Mouse (Mus musculus): ENCODE results near the gene Arfgap2. TPM values are rescaled to one million over a fixed set of nuclear protein-coding genes. Genes with fewer than 3 reads are reported as not detected.
"Not testable (repeated sequence)": the region's sequence is repeated elsewhere in the genome, so short reads cannot be mapped to it uniquely, and the experiment has no call there.

The Arfgap2 gene
- 81.8 and 90.6 TPM in 2 replicates for polyA plus RNA-seq (2015; fragmentation: Nextera tagmentation; extraction: Ambion mirVana)

GRCm38 (mm10) chr2:91264711-91265681, at the start of gene Arfgap2:
Gene Arfgap2, plus strand, starts transcription at chr2:91264974.
- WGBS = 2% methylated on average over 72 of the region's 72 CpGs
- H3K4me2 ChIP-seq = peak within 1 kb of the TSS; percentile 82
- peaks cover 65% of the 10 kb centered on the region for H3K36me3 ChIP-seq
- peaks cover 19% of the 10 kb centered on the region for H3K4me1 ChIP-seq
- no peaks in the 10 kb centered on the region for H3K9me3 ChIP-seq
- peak within 1 kb of the TSS; percentile 96 for H3K9ac ChIP-seq
- H3K27ac ChIP-seq = peak within 1 kb of the TSS; percentile 93
- no peaks in the 10 kb centered on the region for H3K27me3 ChIP-seq
- peak within 1 kb of the TSS; percentile 86 for H3K4me3 ChIP-seq
- ATAC-seq (ENCODE audit: insufficient number of reproducible peaks, insufficient read depth, low FRiP score, low TSS enrichment, low read depth) = peak; percentile 97

- Histone ChIP-seq H3K27ac (no peak overlapping the region), H3K36me3 (peaks cover 41% of the 10 kb centered on the region), H3K4me1 (no peaks in the 10 kb centered on the region), H3K9me3 (no peaks in the 10 kb centered on the region), H3K9ac (0 out of 2 replicates have a peak overlapping the region, but pooled peaks have one; percentile 6), H3K4me3 (no peak overlapping the region), H3K27me3 (no peaks in the 10 kb centered on the region), H3K4me2 (no peak overlapping the region)
- 67% methylated on average over 4 of the region's 4 CpGs for whole genome bisulfite sequencing
- no peak for ATAC-seq (ENCODE audit: insufficient number of reproducible peaks, insufficient read depth, low FRiP score, low TSS enrichment, low read depth)
These were observed 47.7 kb upstream of the Arfgap2 start for GRCm38 (mm10) chr2:91217032-91217431.

DNA sequence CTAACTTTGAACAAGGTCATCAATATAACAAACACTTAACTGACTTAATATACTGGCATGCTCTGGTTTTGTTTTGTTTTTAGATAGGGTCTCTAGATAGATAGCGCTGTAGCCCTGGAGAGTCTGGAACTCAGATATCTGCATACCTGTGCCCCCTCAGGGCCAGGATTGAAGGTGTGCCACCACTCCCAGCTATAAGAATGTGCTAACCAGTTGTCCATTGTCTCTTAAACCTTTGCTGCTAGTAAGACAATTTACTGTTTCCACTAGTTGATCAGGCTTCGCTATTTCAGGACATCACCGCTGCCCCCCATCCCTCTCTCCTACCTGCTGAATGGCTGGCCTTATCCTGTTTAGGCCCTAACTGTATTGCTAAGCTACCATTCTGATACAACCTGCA, 44.3 kb upstream of the Arfgap2 start:
- no peak overlapping the region for H3K4me2 ChIP-seq
- H3K9ac ChIP-seq = no peak overlapping the region
- no peaks in the 10 kb centered on the region for H3K9me3 ChIP-seq
- H3K36me3 ChIP-seq = peaks cover 16% of the 10 kb centered on the region
- H3K4me1 ChIP-seq = no peaks in the 10 kb centered on the region
- H3K27ac ChIP-seq = no peak overlapping the region
- H3K4me3 ChIP-seq = no peak overlapping the region
- no peaks in the 10 kb centered on the region for H3K27me3 ChIP-seq
- ATAC-seq (ENCODE audit: insufficient number of reproducible peaks, insufficient read depth, low FRiP score, low TSS enrichment, low read depth) = no peak
- 94% methylated on average over 3 of the region's 3 CpGs for WGBS

- ATAC-seq (ENCODE audit: insufficient number of reproducible peaks, insufficient read depth, low FRiP score, low TSS enrichment, low read depth) = no peak
- 89% methylated on average over 2 of the region's 2 CpGs for WGBS
- Histone ChIP-seq H3K9ac (no peak overlapping the region), H3K36me3 (peaks cover 3% of the 10 kb centered on the region), H3K4me2 (no peak overlapping the region), H3K4me1 (no peaks in the 10 kb centered on the region), H3K9me3 (no peaks in the 10 kb centered on the region), H3K27ac (no peak overlapping the region), H3K27me3 (no peaks in the 10 kb centered on the region), H3K4me3 (no peak overlapping the region)
These were observed 41.2 kb upstream of the Arfgap2 start for GRCm38 (mm10) chr2:91223614-91224013.

- no peak overlapping the region for H3K4me2 ChIP-seq
- no peak overlapping the region for H3K4me3 ChIP-seq
- WGBS = 55% methylated on average over 2 of the region's 2 CpGs
- no peaks in the 10 kb centered on the region for H3K9me3 ChIP-seq
- no peak for ATAC-seq (ENCODE audit: insufficient number of reproducible peaks, insufficient read depth, low FRiP score, low TSS enrichment, low read depth)
- no peaks in the 10 kb centered on the region for H3K27me3 ChIP-seq
- peaks cover 11% of the 10 kb centered on the region for H3K36me3 ChIP-seq
- H3K27ac ChIP-seq = 0 out of 2 replicates have a peak overlapping the region, but pooled peaks have one; percentile 16
- no peaks in the 10 kb centered on the region for H3K4me1 ChIP-seq
- no peak overlapping the region for H3K9ac ChIP-seq
These were observed 35.0 kb upstream of the Arfgap2 start for GRCm38 (mm10) chr2:91229735-91230134.

DNA sequence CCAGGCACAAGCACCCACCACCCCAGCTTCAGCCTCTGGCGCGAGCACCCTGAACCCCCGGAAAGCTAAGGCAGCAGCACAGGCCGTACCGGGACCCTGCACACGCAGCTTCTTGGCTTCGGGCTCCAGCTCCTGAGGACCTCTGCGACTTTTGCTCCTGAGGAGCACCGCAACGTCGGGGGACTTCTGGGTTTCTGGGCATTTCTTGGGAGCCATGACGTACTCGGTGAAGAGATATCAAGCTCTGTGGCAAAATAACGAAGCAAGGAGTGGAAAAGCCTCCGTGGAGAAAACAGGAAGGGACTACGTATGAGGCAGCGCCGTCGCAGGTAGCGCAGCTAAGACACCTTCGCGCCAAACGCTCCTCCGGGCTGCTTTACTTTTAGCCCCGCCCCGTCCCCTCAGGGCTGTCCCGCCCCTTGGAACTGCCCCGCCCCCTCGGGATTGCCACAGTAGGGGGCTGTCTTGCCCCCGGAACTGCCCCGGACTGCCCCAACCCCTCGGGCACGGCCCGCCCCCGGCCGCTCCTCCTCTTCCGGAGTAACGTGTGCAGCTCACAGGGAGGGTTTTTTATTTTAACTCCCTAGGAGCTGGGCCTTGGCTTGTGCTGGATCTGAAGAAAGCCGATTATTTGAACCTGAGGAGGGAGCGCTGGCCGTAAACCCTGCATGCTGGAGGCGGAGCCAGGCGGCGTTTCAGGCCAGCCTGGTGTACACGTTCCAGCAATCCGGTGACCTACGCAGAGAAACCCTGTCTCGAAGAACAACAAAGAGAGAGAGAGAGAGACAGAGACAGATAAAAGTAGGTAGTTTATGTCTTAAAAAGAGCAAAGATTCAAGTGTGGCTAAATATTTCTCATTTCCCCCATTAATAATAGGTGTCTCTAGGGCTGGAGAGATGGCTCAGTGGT, 27.9 kb upstream of the Arfgap2 start, which contains the start of gene Ddb2:
TSS of gene Ddb2 (minus strand) at position 382 of the 910 bp plus-strand sequence.
- H3K9ac ChIP-seq = peak within 1 kb of the TSS; percentile 83
- H3K4me1 ChIP-seq = 0 out of 2 replicates have a peak, but pooled peaks cover 9% of the 10 kb centered on the region
- H3K27ac ChIP-seq = peak within 1 kb of the TSS; percentile 86
- peak within 1 kb of the TSS; percentile 68 for H3K4me3 ChIP-seq
- WGBS = under 1% methylated on average over 48 of the region's 48 CpGs
- H3K36me3 ChIP-seq = peaks cover 8% of the 10 kb centered on the region
- H3K9me3 ChIP-seq = no peaks in the 10 kb centered on the region
- no peaks in the 10 kb centered on the region for H3K27me3 ChIP-seq
- H3K4me2 ChIP-seq = peak within 1 kb of the TSS; percentile 80
- peak; percentile 98 for ATAC-seq (ENCODE audit: insufficient number of reproducible peaks, insufficient read depth, low FRiP score, low TSS enrichment, low read depth)

DNA sequence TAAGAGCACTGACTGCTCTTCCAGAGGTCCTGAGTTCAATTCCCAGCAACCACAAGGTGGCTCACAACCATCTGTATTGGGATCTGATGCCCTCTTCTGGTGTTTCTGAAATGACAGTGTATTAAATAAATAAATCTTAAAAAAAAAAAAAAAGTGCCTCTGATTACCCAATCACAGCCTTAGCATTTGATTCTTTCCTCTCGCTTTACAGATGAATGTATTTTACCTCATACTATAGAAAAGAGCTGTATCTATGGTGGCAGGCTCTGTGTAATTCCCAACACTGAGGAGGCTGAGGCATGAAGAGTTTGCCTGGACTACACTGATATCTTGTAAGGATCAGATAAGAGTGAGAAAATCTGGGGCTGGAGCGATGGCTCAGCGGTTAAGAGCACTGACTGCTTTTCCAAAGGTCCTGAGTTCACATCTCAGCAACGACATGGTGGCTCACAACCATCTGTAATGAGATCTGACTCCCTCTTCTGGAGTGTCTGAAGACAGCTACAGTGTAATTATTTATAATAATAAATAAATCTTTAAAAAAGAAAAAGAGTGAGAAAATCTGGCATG, 27.2 kb upstream of the Arfgap2 start:
- Histone ChIP-seq H3K27ac (peak overlapping the region; percentile 86), H3K4me3 (peak overlapping the region; percentile 68), H3K9ac (peak overlapping the region; percentile 83), H3K4me2 (peak overlapping the region; percentile 80)
- H3K4me1 ChIP-seq; H3K36me3 ChIP-seq; H3K9me3 ChIP-seq; H3K27me3 ChIP-seq; ATAC-seq (ENCODE audit: insufficient number of reproducible peaks, insufficient read depth, low FRiP score, low TSS enrichment, low read depth): not testable (repeated sequence)
- 30% methylated on average over 4 of the region's 4 CpGs for WGBS

- WGBS = 64% methylated on average over 5 of the region's 5 CpGs
- Histone ChIP-seq H3K4me1 (peaks cover 11% of the 10 kb centered on the region; the same call in 1 of the 2 replicates), H3K4me3 (no peak overlapping the region), H3K4me2 (no peak overlapping the region), H3K9ac (no peak overlapping the region), H3K27me3 (no peaks in the 10 kb centered on the region), H3K27ac (no peak overlapping the region), H3K9me3 (no peaks in the 10 kb centered on the region), H3K36me3 (no peaks in the 10 kb centered on the region)
- ATAC-seq (ENCODE audit: insufficient number of reproducible peaks, insufficient read depth, low FRiP score, low TSS enrichment, low read depth) = no peak
These were observed 22.2 kb upstream of the Arfgap2 start for GRCm38 (mm10) chr2:91242547-91242946.

DNA sequence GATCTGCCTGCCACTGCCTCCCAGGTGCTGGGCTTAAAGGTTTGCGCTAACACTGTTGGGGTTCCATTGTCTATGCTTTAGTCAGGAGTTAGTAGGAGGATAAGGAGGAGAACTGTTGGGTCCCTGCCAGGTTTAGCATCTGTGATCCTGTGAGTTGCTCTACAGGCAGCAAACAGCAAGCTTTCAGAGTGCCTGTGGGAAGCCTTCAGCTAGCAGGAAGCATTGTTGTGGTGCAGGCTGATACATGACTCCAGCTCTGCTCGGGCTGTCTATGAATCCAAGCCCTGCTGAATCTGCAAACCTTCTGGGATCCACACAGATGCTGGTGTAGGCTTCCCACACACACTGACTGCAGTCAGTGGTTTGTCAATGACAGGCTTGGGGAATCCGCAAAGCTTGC, 21.4 kb upstream of the Arfgap2 start:
- no peaks in the 10 kb centered on the region for H3K36me3 ChIP-seq
- peaks cover 7% of the 10 kb centered on the region; the same call in 1 of the 2 replicates for H3K4me1 ChIP-seq
- 44% methylated on average over 3 of the region's 3 CpGs for WGBS
- H3K9me3 ChIP-seq = no peaks in the 10 kb centered on the region
- no peak overlapping the region for H3K4me3 ChIP-seq
- peak overlapping the region; percentile 58 for H3K27ac ChIP-seq
- no peaks in the 10 kb centered on the region for H3K27me3 ChIP-seq
- no peak overlapping the region for H3K4me2 ChIP-seq
- no peak for ATAC-seq (ENCODE audit: insufficient number of reproducible peaks, insufficient read depth, low FRiP score, low TSS enrichment, low read depth)
- no peak overlapping the region for H3K9ac ChIP-seq

- Histone ChIP-seq H3K27me3 (no peaks in the 10 kb centered on the region), H3K4me3 (no peak overlapping the region), H3K36me3 (no peaks in the 10 kb centered on the region), H3K9ac (no peak overlapping the region), H3K4me1 (peaks cover 7% of the 10 kb centered on the region; the same call in 1 of the 2 replicates), H3K9me3 (no peaks in the 10 kb centered on the region), H3K4me2 (no peak overlapping the region), H3K27ac (no peak overlapping the region)
- 82% methylated on average over 5 of the region's 5 CpGs for WGBS
- ATAC-seq (ENCODE audit: insufficient number of reproducible peaks, insufficient read depth, low FRiP score, low TSS enrichment, low read depth) = no peak
These were observed 20.1 kb upstream of the Arfgap2 start for GRCm38 (mm10) chr2:91244557-91245228.

Data from embryonic facial prominence, embryonic 13.5 days (tissue).